Mouse (Mus musculus): ENCODE results near the gene Nipa2.
"Not testable (repeated sequence)": the region's sequence is repeated elsewhere in the genome, so short reads cannot be mapped to it uniquely, and the experiment has no call there.

The Nipa2 gene

DNA sequence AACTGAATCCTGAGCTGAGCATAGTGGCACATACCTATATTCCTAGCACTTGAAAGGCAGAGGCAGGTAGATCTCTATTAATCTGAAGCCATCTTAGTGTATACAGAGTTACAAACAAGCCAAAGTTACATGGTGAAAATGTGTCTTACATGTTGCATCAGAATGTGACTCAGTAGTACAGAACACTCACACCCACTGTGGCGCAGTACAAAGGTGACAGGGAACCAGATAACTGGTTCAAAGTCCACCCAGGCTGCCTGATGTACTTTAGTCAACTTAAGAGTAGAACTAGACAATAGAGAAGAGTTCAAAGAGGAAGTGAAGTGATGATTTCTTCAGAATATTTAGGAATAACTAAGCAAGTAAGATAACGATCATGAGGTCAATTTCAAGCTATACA is 27.3 kb downstream of the Nipa2 start:
- no peak for DNase-seq

DNA sequence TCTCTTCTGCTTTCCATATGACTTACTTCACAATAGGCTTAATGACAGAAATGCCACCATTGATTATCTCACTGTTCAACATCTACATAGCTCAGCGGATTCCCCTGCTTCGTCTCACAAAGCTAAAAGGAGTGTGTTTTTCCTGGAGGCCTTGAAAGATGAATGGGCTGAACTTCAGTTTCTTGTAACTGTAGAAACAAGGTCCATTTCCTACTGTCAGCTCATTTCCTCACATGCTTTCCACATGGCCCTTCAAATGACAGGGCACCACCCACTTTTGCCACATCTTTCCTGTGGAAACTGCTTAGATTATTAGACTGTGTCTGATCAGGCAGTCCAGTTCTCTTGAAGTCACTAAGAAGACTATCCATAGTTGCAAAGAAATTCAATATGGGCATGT is 33.6 kb downstream of the Nipa2 start:
- no peak for DNase-seq

DNA sequence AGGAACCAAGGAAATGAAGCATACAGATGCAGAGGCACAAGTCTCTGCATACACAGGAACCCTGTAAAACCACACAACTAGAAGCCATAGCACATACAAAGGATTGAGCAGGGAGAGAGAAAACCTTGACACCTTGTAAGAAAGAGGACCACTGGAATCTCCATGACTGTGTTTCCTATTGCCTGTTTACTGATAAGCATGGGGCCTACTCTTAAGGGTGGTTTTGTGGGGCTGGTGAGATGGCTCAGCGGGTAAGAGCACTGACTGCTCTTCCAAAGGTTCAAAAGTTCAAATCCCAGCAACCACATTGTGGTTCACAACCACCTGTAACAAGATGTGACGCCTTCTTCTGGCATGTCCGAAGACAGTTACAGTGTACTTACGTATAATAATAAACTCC is 35.0 kb downstream of the Nipa2 start:
- no peak for DNase-seq

DNA sequence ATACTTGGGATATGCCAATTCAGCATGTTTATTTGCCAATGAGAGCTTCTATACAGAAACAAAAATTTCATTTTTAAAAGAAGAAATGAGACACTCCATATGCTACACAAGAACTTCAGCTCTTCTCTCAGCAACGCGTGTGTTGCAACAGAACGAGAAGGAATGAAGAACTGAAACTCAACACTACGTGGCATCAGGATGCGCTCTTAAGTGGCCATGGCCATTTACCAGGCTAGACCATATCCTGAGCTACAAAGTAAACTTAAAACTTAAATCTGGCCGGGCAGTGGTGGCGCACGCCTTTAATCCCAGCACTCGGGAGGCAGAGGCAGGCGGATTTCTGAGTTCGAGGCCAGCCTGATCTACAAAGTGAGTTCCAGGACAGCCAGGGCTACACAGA is 43.9 kb downstream of the Nipa2 start:
- DNase-seq, result not testable (repeated sequence)

DNA sequence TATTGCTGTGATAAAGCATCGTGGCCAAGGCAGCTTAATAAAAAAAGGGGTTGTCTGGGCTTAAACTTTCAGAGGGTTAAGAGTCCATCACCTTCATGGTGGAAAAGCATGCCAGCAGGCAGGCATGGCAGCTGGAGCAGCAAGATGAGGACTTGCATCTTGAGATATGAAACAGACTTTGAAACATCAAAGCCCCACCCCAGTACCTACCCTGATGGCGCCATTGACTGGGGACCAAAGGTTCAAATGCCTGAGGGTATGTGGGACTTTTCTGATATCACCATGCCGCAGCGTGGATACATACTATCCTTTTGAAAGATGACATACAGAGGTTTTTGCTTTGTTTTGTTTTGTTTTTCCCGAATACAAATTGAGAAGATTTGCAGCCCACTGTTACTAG is 50.2 kb downstream of the Nipa2 start:
- DNase-seq, result no peak

DNA sequence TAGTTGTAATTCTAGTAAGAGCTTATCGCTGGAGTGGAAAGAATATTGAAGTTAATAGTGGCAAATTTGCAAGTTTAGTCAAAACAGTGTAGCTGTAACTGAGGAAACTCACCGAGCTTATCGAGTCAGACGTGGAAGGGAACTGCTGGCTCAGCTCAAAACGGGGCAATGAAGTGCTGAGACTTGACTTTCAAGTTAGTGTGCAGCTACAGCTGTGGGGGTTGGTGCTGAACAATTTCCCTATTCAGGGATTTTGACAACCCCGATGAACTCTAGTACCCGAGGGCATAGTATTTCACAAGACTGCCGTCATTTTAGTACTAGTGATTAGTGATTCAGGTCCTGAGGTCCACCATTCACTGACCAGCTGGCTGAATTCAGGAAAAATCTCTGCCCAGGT is 50.9 kb downstream of the Nipa2 start:
- no peak for DNase-seq

DNA sequence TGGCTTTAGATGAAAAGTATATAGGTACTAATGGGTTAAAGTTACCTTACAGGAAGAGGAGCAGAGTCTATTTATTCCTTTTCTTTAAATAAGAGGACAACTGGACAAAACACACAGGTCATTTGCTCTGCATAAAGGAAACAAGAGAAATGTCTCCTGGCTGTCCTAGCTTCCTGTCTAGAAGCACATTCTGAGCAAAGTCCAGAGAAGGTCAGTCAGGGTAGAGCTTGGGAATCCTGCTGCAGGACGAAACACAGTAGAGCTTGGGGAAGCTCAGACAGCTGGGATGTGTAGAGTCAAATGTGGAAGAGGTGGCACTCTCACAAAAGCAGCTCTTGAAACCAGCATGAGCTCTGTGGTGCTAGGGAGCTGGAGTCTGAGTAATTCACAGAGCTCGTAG is 51.9 kb downstream of the Nipa2 start:
- DNase-seq, result no peak

DNA sequence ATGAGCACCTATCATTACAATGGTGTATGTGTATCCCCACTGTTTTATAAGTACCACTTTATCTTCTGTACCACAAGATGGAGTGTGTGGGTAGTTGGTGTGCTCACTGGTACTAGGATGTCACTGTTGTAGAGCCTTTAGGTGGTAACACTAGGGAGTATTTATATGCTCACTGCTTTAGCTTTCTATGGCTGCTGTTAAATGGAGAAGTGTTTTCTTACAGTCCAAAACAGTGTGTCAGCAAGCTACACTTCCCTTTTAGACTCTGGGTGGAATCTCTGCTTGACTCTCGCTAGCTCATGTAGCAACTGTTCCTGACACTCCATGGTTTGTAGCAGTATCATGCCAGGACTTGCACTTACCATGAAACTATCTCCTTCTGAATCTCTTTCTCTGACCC is 52.8 kb downstream of the Nipa2 start:
- DNase-seq, result no peak

DNA sequence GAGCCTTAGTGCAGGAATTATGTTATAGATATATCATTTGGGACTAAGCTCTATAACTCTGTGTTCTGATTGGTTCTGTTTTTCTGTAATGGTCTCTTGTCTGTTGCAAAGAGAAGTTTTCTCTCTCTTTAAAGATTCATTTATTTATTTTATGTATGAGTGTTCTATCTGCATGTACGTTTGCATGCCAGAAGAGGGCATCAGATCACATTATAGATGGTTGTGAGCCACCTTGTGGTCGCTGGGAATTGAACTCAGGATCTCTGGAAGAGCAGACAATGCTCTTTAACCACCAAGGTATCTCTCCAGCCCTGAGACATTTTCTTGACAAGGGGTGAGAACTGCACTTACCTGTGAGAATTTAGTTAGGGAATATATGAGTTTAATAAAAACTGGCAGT is 56.8 kb downstream of the Nipa2 start:
- DNase-seq, result no peak

DNA sequence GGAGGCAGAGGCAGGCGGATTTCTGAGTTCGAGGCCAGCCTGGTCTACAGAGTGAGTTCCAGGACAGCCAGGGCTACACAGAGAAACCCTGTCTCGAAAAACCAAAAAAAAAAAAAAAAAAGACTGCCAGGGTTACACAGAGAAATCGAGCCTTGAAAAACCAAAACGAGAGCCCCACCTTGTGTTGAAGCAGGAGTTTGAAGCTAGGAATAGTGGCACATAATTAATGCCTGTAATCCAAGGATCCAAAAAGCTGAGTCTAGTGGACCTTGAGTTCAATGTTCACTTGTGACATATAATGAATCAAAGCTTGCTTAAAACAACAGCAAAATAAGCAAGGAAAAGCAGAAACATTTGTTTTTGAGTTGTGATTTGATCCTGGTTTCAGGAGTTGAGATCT is 58.5 kb downstream of the Nipa2 start:
- DNase-seq, result no peak

DNA sequence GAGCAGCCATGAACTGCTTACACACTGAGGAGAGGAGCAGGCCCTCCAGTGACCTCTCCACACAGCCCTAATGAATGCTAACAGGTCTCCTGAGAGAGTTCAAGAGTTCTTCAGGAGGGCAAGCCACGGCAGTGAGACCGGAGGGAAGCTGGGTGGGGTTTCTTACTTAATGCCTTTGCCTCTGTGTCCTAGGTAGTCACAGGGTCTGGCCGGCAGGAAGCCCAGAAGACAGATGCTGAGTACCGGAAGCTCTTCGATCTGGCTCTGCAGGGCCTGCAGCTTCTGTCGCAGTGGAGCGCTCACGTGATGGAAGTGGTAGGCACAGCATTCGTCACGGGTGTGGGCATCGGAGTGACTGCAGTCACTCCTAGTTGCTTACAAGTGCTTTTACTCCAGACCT is 70.5 kb downstream of the Nipa2 start:
- DNase-seq, result no peak

DNA sequence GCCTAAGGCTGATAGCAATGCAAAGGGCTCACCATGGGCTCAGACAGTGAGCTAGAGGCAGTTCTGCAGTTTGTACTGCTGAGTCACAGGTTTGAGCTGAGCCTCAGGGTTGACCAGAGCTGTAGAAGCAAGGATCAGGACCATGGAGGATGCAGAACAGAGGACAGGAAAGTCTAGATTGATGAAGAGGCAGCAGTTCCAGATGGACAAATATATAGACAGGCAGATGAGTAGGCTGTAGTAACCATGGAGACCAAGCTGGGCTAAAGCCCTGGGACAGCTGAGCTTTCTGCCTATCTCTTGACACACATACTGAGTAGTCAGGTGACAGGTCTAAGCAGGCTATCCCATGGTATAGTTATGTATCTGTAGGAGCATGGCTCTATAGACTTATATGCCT is 71.5 kb downstream of the Nipa2 start:
- DNase-seq, result no peak

DNA sequence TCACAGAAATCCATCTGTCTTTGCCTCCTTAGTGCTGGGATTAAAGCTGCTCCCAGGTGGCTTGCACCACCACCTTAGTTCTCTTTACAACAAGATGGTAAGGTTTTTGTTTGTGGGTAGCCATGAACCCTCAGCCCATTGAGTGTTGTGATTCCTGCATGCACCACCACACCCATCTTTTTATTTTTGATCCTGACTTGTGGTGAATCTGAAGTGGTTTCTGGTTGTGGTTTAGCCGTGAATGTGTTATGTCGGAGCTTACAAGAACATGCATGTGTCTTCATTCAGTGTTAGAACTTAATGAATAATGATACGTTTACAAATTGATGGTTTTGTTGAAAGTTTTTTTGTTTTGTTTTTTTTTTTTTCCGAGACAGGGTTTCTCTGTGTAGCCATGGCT is 72.3 kb downstream of the Nipa2 start:
- no peak for DNase-seq

DNA sequence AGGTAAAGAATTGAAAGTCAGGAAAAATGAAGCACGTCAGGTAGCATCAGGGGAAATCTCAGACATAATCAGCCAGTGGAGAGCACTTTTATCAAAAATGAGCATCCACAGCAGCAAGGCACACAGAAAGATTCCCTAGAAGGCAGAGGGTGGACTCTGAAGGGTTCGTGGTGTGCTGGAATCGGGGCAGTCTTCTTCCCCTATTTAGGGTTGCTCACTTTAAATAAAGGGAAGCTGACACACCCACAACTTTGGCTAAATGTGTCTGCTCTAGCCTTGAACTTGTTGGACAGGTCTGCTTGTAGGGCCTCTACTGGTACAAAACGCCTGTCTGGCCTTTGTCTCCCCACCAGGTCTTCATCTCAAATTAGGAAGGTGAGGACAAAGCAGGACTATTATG is 73.7 kb downstream of the Nipa2 start:
- no peak for DNase-seq

Data from spleen, adult 18-20 months (tissue).